Mouse (Mus musculus): ENCODE data around the gene Piezo1.
A peak's percentile ranks its signal among the peaks of the same experiment; 100 is the strongest.

DNA sequence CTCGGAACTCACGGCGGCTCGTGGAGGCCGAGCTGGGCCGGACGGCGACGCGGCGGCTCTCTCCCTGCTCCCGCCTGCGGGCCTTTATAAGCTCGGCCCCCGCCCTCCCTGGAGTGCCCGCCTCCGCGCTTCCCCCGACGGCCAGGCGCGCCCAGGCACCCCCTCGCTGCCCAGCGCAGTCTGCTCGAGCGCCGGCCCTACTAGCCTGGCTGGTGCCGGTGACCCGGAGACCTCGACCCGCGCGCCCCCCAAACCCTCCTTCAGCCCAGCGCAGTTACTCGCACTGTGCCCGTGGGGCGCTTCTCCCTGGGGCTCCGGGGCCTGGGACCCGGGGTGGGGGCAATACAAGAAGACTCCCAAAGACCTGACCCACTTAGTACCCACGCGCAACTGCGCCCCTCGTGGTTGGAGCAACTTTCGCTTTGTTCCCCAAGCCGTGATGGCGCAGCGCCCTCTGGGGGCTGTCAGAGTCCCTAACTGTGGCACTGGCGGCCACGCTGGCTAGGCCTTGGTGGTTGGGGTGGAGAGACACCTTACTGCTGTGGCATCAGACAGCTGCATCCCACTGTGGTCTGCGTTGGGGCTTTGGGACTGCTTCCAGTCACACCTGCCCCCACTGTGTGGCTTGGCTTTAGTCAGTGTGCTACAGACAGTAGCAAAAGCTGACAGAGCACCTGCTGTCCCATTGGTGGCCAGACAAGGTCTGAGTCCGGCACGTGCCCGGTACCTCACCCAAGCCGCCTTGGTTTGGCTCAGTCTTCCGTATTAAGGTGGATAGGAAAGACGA, at the start of gene Piezo1:
- TF ChIP-seq POLR2A (IDR thresholded peaks at IDR 0.05; ENCODE audit: insufficient read depth, low read depth, low read length) (peak; percentile 82), CTCF (IDR thresholded peaks at IDR 0.05) (peak; percentile 98)
